Mouse (Mus musculus) macrophage (primary cell): ENCODE measurements at regions not wholly inside any gene's neighbourhood (a gene's known extent, or its start where the extent isn't known, plus 50 kb on each side); places are given as distances from the start of the nearest gene placed in this dataset.
A peak's percentile ranks its signal among the peaks of the same experiment; 100 is the strongest.

Experiments
- H3K27ac ChIP-seq: fragments of 350-480 bp; formaldehyde crosslinking; 2 replicates; pipeline ENCODE4 v1.9.0; 2021
- H3K36me3 ChIP-seq: fragments of 350-480 bp; formaldehyde crosslinking; 2 replicates; pipeline ENCODE4 v1.9.0; 2021; ENCODE audit errors: inconsistent target
- H3K4me3 ChIP-seq: fragments of 350-480 bp; formaldehyde crosslinking; 2 replicates; pipeline ENCODE4 v1.9.0; 2021; ENCODE audit errors: inconsistent target
- H3K79me2 ChIP-seq: fragments of 350-480 bp; formaldehyde crosslinking; 2 replicates; pipeline ENCODE4 v1.9.0; 2021; ENCODE audit errors: inconsistent target
- WGBS: methylation state at CpG from one replicate; pipeline ENCODE4 v1.1.7; 2026; ENCODE audit warnings: inconsistent platforms; ENCODE audit not compliant: missing documents; 5-methylcytosine and 5-hydroxymethylcytosine counted together

- WGBS, result 100% methylated on average over 1 of the region's 1 CpGs
- H3K79me2 ChIP-seq, result no peaks in the 10 kb centered on the region
- H3K27ac ChIP-seq, result no peak overlapping the region
- no peaks in the 10 kb centered on the region for H3K36me3 ChIP-seq
- no peak overlapping the region for H3K4me3 ChIP-seq
Observed at GRCm38 (mm10) chr14:102897039-102897438, 85.4 kb downstream of the Kctd12 start.

GRCm38 (mm10) chr14:102896527-102896926, 85.9 kb downstream of the Kctd12 start:
- 98% methylated on average over 3 of the region's 3 CpGs for WGBS
- Histone ChIP-seq H3K27ac (no peak overlapping the region), H3K4me3 (no peak overlapping the region), H3K36me3 (no peaks in the 10 kb centered on the region), H3K79me2 (no peaks in the 10 kb centered on the region)

GRCm38 (mm10) chr14:102893241-102893640, 89.2 kb downstream of the Kctd12 start:
- WGBS, result 95% methylated on average over 7 of the region's 7 CpGs
- no peaks in the 10 kb centered on the region for H3K79me2 ChIP-seq
- no peak overlapping the region for H3K27ac ChIP-seq
- H3K4me3 ChIP-seq, result no peak overlapping the region
- no peaks in the 10 kb centered on the region for H3K36me3 ChIP-seq

GRCm38 (mm10) chr14:102891552-102891951, 90.9 kb downstream of the Kctd12 start:
- Histone ChIP-seq H3K79me2 (no peaks in the 10 kb centered on the region), H3K36me3 (no peaks in the 10 kb centered on the region), H3K4me3 (no peak overlapping the region), H3K27ac (no peak overlapping the region)
- WGBS, result 76% methylated on average over 4 of the region's 4 CpGs

GRCm38 (mm10) chr14:102885240-102885598, 97.2 kb downstream of the Kctd12 start:
- 94% methylated on average over 2 of the region's 2 CpGs for WGBS
- H3K27ac ChIP-seq, result no peak overlapping the region
- no peaks in the 10 kb centered on the region for H3K36me3 ChIP-seq
- H3K4me3 ChIP-seq, result no peak overlapping the region
- H3K79me2 ChIP-seq, result no peaks in the 10 kb centered on the region

- H3K36me3 ChIP-seq, result no peaks in the 10 kb centered on the region
- no peak overlapping the region for H3K4me3 ChIP-seq
- H3K27ac ChIP-seq, result no peak overlapping the region
- no peaks in the 10 kb centered on the region for H3K79me2 ChIP-seq
- 97% methylated on average over 7 of the region's 10 CpGs for WGBS
Observed at GRCm38 (mm10) chr14:102884539-102885239, 97.7 kb downstream of the Kctd12 start.

GRCm38 (mm10) chr14:102883344-102884122, 98.9 kb downstream of the Kctd12 start:
- H3K4me3 ChIP-seq, result no peak overlapping the region
- no peaks in the 10 kb centered on the region for H3K79me2 ChIP-seq
- H3K36me3 ChIP-seq, result no peaks in the 10 kb centered on the region
- H3K27ac ChIP-seq, result peak overlapping the region; percentile 60
- WGBS, result 46% methylated on average over 15 of the region's 15 CpGs

GRCm38 (mm10) chr14:102882281-102882680, 100.2 kb downstream of the Kctd12 start:
- Histone ChIP-seq H3K27ac (peak overlapping the region; percentile 60), H3K4me3 (no peak overlapping the region), H3K79me2 (no peaks in the 10 kb centered on the region), H3K36me3 (no peaks in the 10 kb centered on the region)
- WGBS, result 5% methylated on average over 3 of the region's 3 CpGs

- no peak overlapping the region for H3K27ac ChIP-seq
- H3K79me2 ChIP-seq, result no peaks in the 10 kb centered on the region
- WGBS, result 100% methylated on average over 1 of the region's 1 CpGs
- no peak overlapping the region for H3K4me3 ChIP-seq
- no peaks in the 10 kb centered on the region for H3K36me3 ChIP-seq
Observed at GRCm38 (mm10) chr14:102880658-102881083, 101.8 kb downstream of the Kctd12 start.

GRCm38 (mm10) chr14:102878572-102878971, 103.9 kb downstream of the Kctd12 start:
- Histone ChIP-seq H3K36me3 (no peaks in the 10 kb centered on the region), H3K27ac (no peak overlapping the region), H3K79me2 (no peaks in the 10 kb centered on the region), H3K4me3 (no peak overlapping the region)
- 92% methylated on average over 4 of the region's 6 CpGs for WGBS

- no peaks in the 10 kb centered on the region for H3K36me3 ChIP-seq
- no CpG with 5 or more reads among the region's 1 CpGs for WGBS
- H3K4me3 ChIP-seq, result no peak overlapping the region
- H3K27ac ChIP-seq, result no peak overlapping the region
- no peaks in the 10 kb centered on the region for H3K79me2 ChIP-seq
Observed at GRCm38 (mm10) chr14:102868160-102868559, 114.3 kb downstream of the Kctd12 start.

GRCm38 (mm10) chr14:102867697-102868096, 114.7 kb downstream of the Kctd12 start:
- 70% methylated on average over 2 of the region's 2 CpGs for WGBS
- Histone ChIP-seq H3K27ac (no peak overlapping the region), H3K4me3 (no peak overlapping the region), H3K36me3 (no peaks in the 10 kb centered on the region), H3K79me2 (no peaks in the 10 kb centered on the region)

GRCm38 (mm10) chr14:102866511-102866910, 115.9 kb downstream of the Kctd12 start:
- no peak overlapping the region for H3K27ac ChIP-seq
- no peaks in the 10 kb centered on the region for H3K36me3 ChIP-seq
- 0% methylated on average over 1 of the region's 1 CpGs for WGBS
- H3K79me2 ChIP-seq, result no peaks in the 10 kb centered on the region
- H3K4me3 ChIP-seq, result no peak overlapping the region

- 100% methylated on average over 1 of the region's 1 CpGs for WGBS
- no peak overlapping the region for H3K27ac ChIP-seq
- no peak overlapping the region for H3K4me3 ChIP-seq
- H3K36me3 ChIP-seq, result no peaks in the 10 kb centered on the region
- no peaks in the 10 kb centered on the region for H3K79me2 ChIP-seq
Observed at GRCm38 (mm10) chr14:102861694-102862093, 120.7 kb downstream of the Kctd12 start.

- H3K27ac ChIP-seq, result no peak overlapping the region
- H3K4me3 ChIP-seq, result no peak overlapping the region
- H3K79me2 ChIP-seq, result no peaks in the 10 kb centered on the region
- no peaks in the 10 kb centered on the region for H3K36me3 ChIP-seq
- 90% methylated on average over 4 of the region's 4 CpGs for WGBS
Observed at GRCm38 (mm10) chr14:102859361-102859871, 123.0 kb downstream of the Kctd12 start.
